Mouse (Mus musculus) ES-Bruce4 (cell line): Measurements from ENCODE around the gene Srrm4. TPM values are rescaled to one million over a fixed set of nuclear protein-coding genes. Genes with fewer than 3 reads are reported as not detected.

Source experiments
- H3K27ac ChIP-seq: 2 replicates; pipeline ENCODE4 v1.5.1; 2012; ENCODE audit warnings: low read length, inconsistent platforms; ENCODE audit not compliant: insufficient read depth
- H3K27me3 ChIP-seq: 2 replicates; pipeline ENCODE4 v1.6.1; 2012; ENCODE audit warnings: mild to moderate bottlenecking, low read length, inconsistent platforms; ENCODE audit not compliant: control insufficient read depth, poor library complexity, insufficient read depth, severe bottlenecking
- H3K36me3 ChIP-seq: 2 replicates; pipeline ENCODE4 v1.6.1; 2012; ENCODE audit warnings: inconsistent platforms, mild to moderate bottlenecking, low read length, moderate library complexity; ENCODE audit not compliant: control insufficient read depth, poor library complexity, insufficient read depth, severe bottlenecking
- H3K4me1 ChIP-seq: one replicate; pipeline ENCODE4 v1.8.1; 2011; ENCODE audit warnings: low read length; ENCODE audit not compliant: control insufficient read depth, insufficient read depth
- H3K4me3 ChIP-seq: 2 replicates; pipeline ENCODE4 v1.5.1; 2011; ENCODE audit warnings: low read depth, mild to moderate bottlenecking, low read length
- H3K9ac ChIP-seq: 2 replicates; pipeline ENCODE4 v1.6.1; 2012; ENCODE audit warnings: low read depth, mild to moderate bottlenecking, inconsistent platforms; ENCODE audit not compliant: poor library complexity, severe bottlenecking
- H3K9me3 ChIP-seq: replicated peaks from 2 replicates; pipeline ENCODE4 v1.6.1; 2012; ENCODE audit warnings: mild to moderate bottlenecking, low read length, inconsistent platforms; ENCODE audit not compliant: control insufficient read depth, poor library complexity, insufficient read depth, severe bottlenecking
- CTCF ChIP-seq: IDR thresholded peaks from one replicate; pipeline ENCODE4 v1.8.1; 2011; ENCODE audit warnings: low read depth, low read length
- EP300 ChIP-seq: IDR thresholded peaks from 2 replicates; pipeline ENCODE4 v1.6.1; 2011; ENCODE audit warnings: low read depth, low read length; ENCODE audit not compliant: insufficient read depth
- POLR2A ChIP-seq: IDR thresholded peaks from one replicate; pipeline ENCODE4 v1.8.1; 2011; ENCODE audit warnings: low read length; ENCODE audit not compliant: insufficient read depth
- polyA plus RNA-seq: library from polyadenylated mRNA; stranded (reverse); fragments of >200 nt; gene quantifications from 2 replicates; pipeline ENCODE4 v1.2.4, GENCODE M21; 2011; ENCODE audit warnings: low read depth; ENCODE audit not compliant: missing spikeins, insufficient read depth, insufficient read length

Srrm4 gene
- polyA plus RNA-seq, 1 experiment, result 0.48 TPM

DNA sequence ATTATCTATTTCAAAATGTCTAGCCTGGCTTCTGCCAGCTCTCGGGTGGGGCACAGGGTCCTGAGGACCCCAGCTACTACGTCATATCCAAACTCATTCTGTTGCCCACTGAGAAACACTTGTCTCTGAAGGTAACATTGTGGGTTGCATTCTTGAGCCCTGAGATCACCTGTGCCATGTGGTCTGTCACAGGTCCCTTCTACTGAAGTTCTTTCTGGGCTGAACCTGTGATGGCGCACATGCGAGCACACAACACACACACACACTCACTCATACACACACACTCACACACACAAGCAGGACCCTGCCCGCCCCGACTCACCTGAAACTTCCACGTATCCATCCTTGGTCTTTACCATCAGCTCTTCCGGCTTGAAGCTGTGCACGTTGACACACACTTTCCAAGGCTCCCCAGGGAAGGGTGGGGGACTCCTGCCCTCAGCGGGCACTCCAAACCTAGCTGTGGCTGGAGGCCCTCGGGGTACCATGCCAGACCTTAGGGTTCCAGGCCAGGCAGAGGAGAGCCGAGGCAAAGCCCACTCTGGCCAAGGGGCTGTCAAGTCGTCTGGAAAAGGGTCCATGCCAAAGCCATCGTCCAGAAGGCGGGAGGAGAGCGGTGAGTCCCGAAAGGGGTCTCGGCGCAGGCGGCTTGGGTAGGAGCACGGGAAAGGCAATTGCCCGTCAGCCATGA lies 169.7 kb downstream of the Srrm4 start:
- Histone ChIP-seq H3K36me3 (no peaks in the 10 kb centered on the region), H3K9ac (peak overlapping the region; percentile 56), H3K9me3 (no peaks in the 10 kb centered on the region), H3K4me3 (peak overlapping the region; percentile 55), H3K27ac (0 out of 2 replicates have a peak overlapping the region, but pooled peaks have one; percentile 3), H3K27me3 (no peaks in the 10 kb centered on the region), H3K4me1 (peaks cover 7% of the 10 kb centered on the region)
- no peak for TF ChIP-seq EP300

DNA sequence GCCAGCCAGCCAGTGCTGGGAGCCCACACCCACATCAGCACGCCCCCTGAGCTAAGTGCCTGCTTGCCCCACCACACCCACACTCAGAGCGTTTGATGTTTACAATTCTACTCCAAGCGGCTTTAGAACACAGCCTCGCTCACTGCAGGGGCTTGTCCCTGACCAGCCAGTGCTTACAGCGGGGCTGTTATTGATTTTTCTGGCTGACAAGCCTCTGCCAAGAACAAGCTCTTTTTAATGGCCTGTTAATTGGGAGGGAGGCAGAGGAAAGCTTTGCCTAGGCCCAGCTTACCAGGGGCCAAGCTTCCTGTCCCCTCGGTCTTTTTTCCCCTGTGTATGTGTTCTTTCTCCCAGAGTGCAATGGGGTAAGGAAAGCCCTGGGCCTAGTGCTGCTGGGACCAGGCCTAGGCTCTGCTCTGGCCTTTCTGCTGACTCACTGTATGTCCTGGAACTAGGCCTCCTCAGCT lies 170.8 kb downstream of the Srrm4 start:
- H3K4me1 ChIP-seq, result peaks cover 7% of the 10 kb centered on the region
- peak overlapping the region; percentile 68 for H3K27ac ChIP-seq
- peak overlapping the region; percentile 68 for H3K4me3 ChIP-seq
- H3K27me3 ChIP-seq, result no peaks in the 10 kb centered on the region
- H3K9ac ChIP-seq, result peak overlapping the region; percentile 34
- no peak for TF ChIP-seq CTCF
- 0 out of 2 replicates have a peak, but pooled peaks have one; percentile 54 for TF ChIP-seq EP300
- no peaks in the 10 kb centered on the region for H3K36me3 ChIP-seq
- no peaks in the 10 kb centered on the region for H3K9me3 ChIP-seq

GRCm38 (mm10) chr5:116420213-116420612 lies 171.4 kb downstream of the Srrm4 start:
- no peaks in the 10 kb centered on the region for H3K36me3 ChIP-seq
- H3K27ac ChIP-seq, result no peak overlapping the region
- TF ChIP-seq POLR2A (no peak), EP300 (no peak), CTCF (no peak)
- no peaks in the 10 kb centered on the region for H3K27me3 ChIP-seq
- H3K9me3 ChIP-seq, result no peaks in the 10 kb centered on the region
- H3K9ac ChIP-seq, result no peak overlapping the region
- H3K4me3 ChIP-seq, result no peak overlapping the region
- peaks cover 10% of the 10 kb centered on the region for H3K4me1 ChIP-seq

GRCm38 (mm10) chr5:116419322-116420045 lies 172.1 kb downstream of the Srrm4 start:
- Histone ChIP-seq H3K4me1 (peaks cover 10% of the 10 kb centered on the region), H3K9me3 (no peaks in the 10 kb centered on the region), H3K27ac (peak overlapping the region; percentile 42), H3K9ac (peak overlapping the region; percentile 32; the same call in 1 of the 2 replicates), H3K27me3 (no peaks in the 10 kb centered on the region), H3K4me3 (peak overlapping the region; percentile 33), H3K36me3 (peaks cover 3% of the 10 kb centered on the region; the same call in 1 of the 2 replicates)
- TF ChIP-seq EP300 (no peak), CTCF (no peak), POLR2A (no peak)

GRCm38 (mm10) chr5:116416208-116416607 lies 175.4 kb downstream of the Srrm4 start:
- H3K9me3 ChIP-seq, result no peaks in the 10 kb centered on the region
- H3K27me3 ChIP-seq, result no peaks in the 10 kb centered on the region
- peak overlapping the region; percentile 13; the same call in 1 of the 2 replicates for H3K27ac ChIP-seq
- no peak overlapping the region for H3K9ac ChIP-seq
- H3K4me3 ChIP-seq, result no peak overlapping the region
- no peak for TF ChIP-seq EP300
- TF ChIP-seq CTCF, result no peak
- TF ChIP-seq POLR2A, result no peak
- H3K4me1 ChIP-seq, result peaks cover 25% of the 10 kb centered on the region
- H3K36me3 ChIP-seq, result peaks cover 3% of the 10 kb centered on the region; the same call in 1 of the 2 replicates
